Mouse (Mus musculus) right cerebral cortex, postnatal 36 days (tissue): ENCODE data around the gene Nufip2.
"Not testable (repeated sequence)": the region's sequence is repeated elsewhere in the genome, so short reads cannot be mapped to it uniquely, and the experiment has no call there.

Experiments used
- DNase-seq, 2 experiments: peaks; one replicate each; pipeline ENCODE4 v3.0.0; 2022; ENCODE audit warnings: low spot score in 2 of 2, mixed read lengths in 1 of 2

Gene Nufip2

GRCm38 (mm10) chr11:77685383-77686265, at the start of gene Nufip2:
Nufip2 (plus strand) TSS chr11:77686155.
- DNase-seq: peak; percentile 99

- DNase-seq: no peak
These were observed 44.6 kb upstream of the Nufip2 start for GRCm38 (mm10) chr11:77641390-77641789.

GRCm38 (mm10) chr11:77645481-77645880, 40.5 kb upstream of the Nufip2 start:
- peak in 1 of 2 experiments; percentile 11 for DNase-seq

- DNase-seq: no peak
These were observed 37.1 kb upstream of the Nufip2 start for GRCm38 (mm10) chr11:77648878-77649277.

- DNase-seq: no peak
These were observed 33.5 kb upstream of the Nufip2 start for GRCm38 (mm10) chr11:77652484-77652883.

GRCm38 (mm10) chr11:77653406-77654190, 32.4 kb upstream of the Nufip2 start:
- not testable (repeated sequence) for DNase-seq

- no peak for DNase-seq
These were observed 26.0 kb upstream of the Nufip2 start for GRCm38 (mm10) chr11:77659986-77660385.

- no peak for DNase-seq
These were observed 22.3 kb upstream of the Nufip2 start for GRCm38 (mm10) chr11:77663639-77664038.

- no peak for DNase-seq
These were observed 21.9 kb upstream of the Nufip2 start for GRCm38 (mm10) chr11:77664046-77664445.

GRCm38 (mm10) chr11:77665384-77665783, 20.6 kb upstream of the Nufip2 start:
- not testable (repeated sequence) for DNase-seq

- not testable (repeated sequence) for DNase-seq
These were observed 19.2 kb upstream of the Nufip2 start for GRCm38 (mm10) chr11:77666766-77667165.

- DNase-seq: no peak
These were observed 13.2 kb upstream of the Nufip2 start for GRCm38 (mm10) chr11:77672746-77673145.

GRCm38 (mm10) chr11:77673428-77673991, 12.4 kb upstream of the Nufip2 start:
- no peak for DNase-seq

- no peak for DNase-seq
These were observed 5.9 kb upstream of the Nufip2 start for GRCm38 (mm10) chr11:77680018-77680417.

GRCm38 (mm10) chr11:77684896-77685295, 1.1 kb upstream of the Nufip2 start:
- no peak for DNase-seq

- peak; percentile 7 to 18 for DNase-seq
These were observed 438 bp downstream of the Nufip2 start for GRCm38 (mm10) chr11:77686346-77686840.

- DNase-seq: peak; percentile 22 to 44
These were observed 1.0 kb downstream of the Nufip2 start for GRCm38 (mm10) chr11:77686841-77687540.

GRCm38 (mm10) chr11:77687541-77688131, 1.7 kb downstream of the Nufip2 start:
- DNase-seq: peak; percentile 6 to 16

- no peak for DNase-seq
These were observed 7.1 kb downstream of the Nufip2 start for GRCm38 (mm10) chr11:77693026-77693425.

GRCm38 (mm10) chr11:77697232-77697631, 11.3 kb downstream of the Nufip2 start:
- DNase-seq: no peak

- no peak for DNase-seq
These were observed 20.0 kb downstream of the Nufip2 start for GRCm38 (mm10) chr11:77705920-77706319.
